Mouse (Mus musculus): ENCODE data around the gene Ncoa7. TPM values are rescaled to one million over a fixed set of nuclear protein-coding genes. Genes with fewer than 3 reads are reported as not detected.

Ncoa7 gene
- total and polyA plus RNA-seq, 3 experiments, result 1.2 to 4.7 (median 3.4) TPM

GRCm38 (mm10) chr10:30745238-30745974 is 57.7 kb downstream of the Ncoa7 start:
- Histone ChIP-seq H3K4me3 (no peak overlapping the region), H3K79me2 (replicated peaks; ENCODE audit: control insufficient read depth, insufficient read depth, low read length) (no peaks in the 10 kb centered on the region), H3K4me1 (ENCODE audit: control insufficient read depth, insufficient read depth, low read length) (no peaks in the 10 kb centered on the region), H3K36me3 (ENCODE audit: control insufficient read depth, insufficient read depth, low read length) (no peaks in the 10 kb centered on the region), H3K27me3 (ENCODE audit: control insufficient read depth, insufficient read depth, low read length) (no peaks in the 10 kb centered on the region), H3K9ac (ENCODE audit: low read depth, low read length) (no peak overlapping the region), H3K27ac (no peak overlapping the region)
- TF ChIP-seq EP300 (IDR thresholded peaks at IDR 0.05; ENCODE audit: insufficient read depth, low read depth, low read length), result no peak
- TF ChIP-seq CTCF (IDR thresholded peaks at IDR 0.05), result no peak
- no peak for TF ChIP-seq POLR2A (IDR thresholded peaks at IDR 0.05; ENCODE audit: insufficient read depth, low read depth, low read length)
- DNase-seq, result no peak
- intact Hi-C loops (cut with DNase I), result no loop called here
- WGBS, result 82% methylated on average over 3 of the region's 3 CpGs

GRCm38 (mm10) chr10:30743275-30743674 is 59.9 kb downstream of the Ncoa7 start:
- Histone ChIP-seq H3K9ac (ENCODE audit: low read depth, low read length) (no peak overlapping the region), H3K4me1 (ENCODE audit: control insufficient read depth, insufficient read depth, low read length) (no peaks in the 10 kb centered on the region), H3K4me3 (no peak overlapping the region), H3K27ac (no peak overlapping the region), H3K36me3 (ENCODE audit: control insufficient read depth, insufficient read depth, low read length) (no peaks in the 10 kb centered on the region), H3K79me2 (replicated peaks; ENCODE audit: control insufficient read depth, insufficient read depth, low read length) (no peaks in the 10 kb centered on the region), H3K27me3 (ENCODE audit: control insufficient read depth, insufficient read depth, low read length) (no peaks in the 10 kb centered on the region)
- DNase-seq, result no peak
- TF ChIP-seq EP300 (IDR thresholded peaks at IDR 0.05; ENCODE audit: insufficient read depth, low read depth, low read length) (no peak), POLR2A (IDR thresholded peaks at IDR 0.05; ENCODE audit: insufficient read depth, low read depth, low read length) (no peak), CTCF (IDR thresholded peaks at IDR 0.05) (no peak)
- intact Hi-C loops (cut with DNase I), result no loop called here

- TF ChIP-seq CTCF (IDR thresholded peaks at IDR 0.05) (no peak), EP300 (IDR thresholded peaks at IDR 0.05; ENCODE audit: insufficient read depth, low read depth, low read length) (no peak), POLR2A (IDR thresholded peaks at IDR 0.05; ENCODE audit: insufficient read depth, low read depth, low read length) (no peak)
- Histone ChIP-seq H3K27me3 (ENCODE audit: control insufficient read depth, insufficient read depth, low read length) (no peaks in the 10 kb centered on the region), H3K36me3 (ENCODE audit: control insufficient read depth, insufficient read depth, low read length) (no peaks in the 10 kb centered on the region), H3K79me2 (replicated peaks; ENCODE audit: control insufficient read depth, insufficient read depth, low read length) (no peaks in the 10 kb centered on the region), H3K9ac (ENCODE audit: low read depth, low read length) (no peak overlapping the region), H3K4me3 (no peak overlapping the region), H3K27ac (no peak overlapping the region), H3K4me1 (ENCODE audit: control insufficient read depth, insufficient read depth, low read length) (peaks cover 2% of the 10 kb centered on the region; the same call in 1 of the 2 replicates)
- 95% methylated on average over 3 of the region's 3 CpGs for WGBS
- intact Hi-C loops (cut with DNase I), result loop anchor here (5.0 kb wide), 1 partner anchor 64 kb away; the partner anchor contains the start of gene Ncoa7
- no peak for DNase-seq
Observed at GRCm38 (mm10) chr10:30738403-30738802, 64.7 kb downstream of the Ncoa7 start.

- Histone ChIP-seq H3K27ac (no peak overlapping the region), H3K4me1 (ENCODE audit: control insufficient read depth, insufficient read depth, low read length) (peaks cover 2% of the 10 kb centered on the region; the same call in 1 of the 2 replicates), H3K79me2 (replicated peaks; ENCODE audit: control insufficient read depth, insufficient read depth, low read length) (no peaks in the 10 kb centered on the region), H3K9ac (ENCODE audit: low read depth, low read length) (no peak overlapping the region), H3K4me3 (no peak overlapping the region), H3K36me3 (ENCODE audit: control insufficient read depth, insufficient read depth, low read length) (no peaks in the 10 kb centered on the region), H3K27me3 (ENCODE audit: control insufficient read depth, insufficient read depth, low read length) (no peaks in the 10 kb centered on the region)
- intact Hi-C loops (cut with DNase I), result loop anchor here (5.0 kb wide), 1 partner anchor 65 kb away; the partner anchor contains the start of gene Ncoa7
- TF ChIP-seq CTCF (IDR thresholded peaks at IDR 0.05), result no peak
- no peak for TF ChIP-seq EP300 (IDR thresholded peaks at IDR 0.05; ENCODE audit: insufficient read depth, low read depth, low read length)
- no peak for TF ChIP-seq POLR2A (IDR thresholded peaks at IDR 0.05; ENCODE audit: insufficient read depth, low read depth, low read length)
- DNase-seq, result no peak
- WGBS, result 57% methylated on average over 2 of the region's 2 CpGs
Observed at GRCm38 (mm10) chr10:30737323-30737722, 65.8 kb downstream of the Ncoa7 start.

- Histone ChIP-seq H3K79me2 (replicated peaks; ENCODE audit: control insufficient read depth, insufficient read depth, low read length) (no peaks in the 10 kb centered on the region), H3K9ac (ENCODE audit: low read depth, low read length) (no peak overlapping the region), H3K27me3 (ENCODE audit: control insufficient read depth, insufficient read depth, low read length) (no peaks in the 10 kb centered on the region), H3K27ac (no peak overlapping the region), H3K4me3 (no peak overlapping the region), H3K36me3 (ENCODE audit: control insufficient read depth, insufficient read depth, low read length) (no peaks in the 10 kb centered on the region), H3K4me1 (ENCODE audit: control insufficient read depth, insufficient read depth, low read length) (peaks cover 3% of the 10 kb centered on the region)
- DNase-seq, result no peak
- WGBS, result 56% methylated on average over 2 of the region's 2 CpGs
- no peak for TF ChIP-seq CTCF (IDR thresholded peaks at IDR 0.05)
- no peak for TF ChIP-seq EP300 (IDR thresholded peaks at IDR 0.05; ENCODE audit: insufficient read depth, low read depth, low read length)
- TF ChIP-seq POLR2A (IDR thresholded peaks at IDR 0.05; ENCODE audit: insufficient read depth, low read depth, low read length), result no peak
- intact Hi-C loops (cut with DNase I), result no loop called here
Observed at GRCm38 (mm10) chr10:30733148-30733785, 69.9 kb downstream of the Ncoa7 start.

All from heart, adult 2 months (tissue).